Mouse (Mus musculus): ENCODE measurements around the gene Slit2. TPM values are rescaled to one million over a fixed set of nuclear protein-coding genes. Genes with fewer than 3 reads are reported as not detected.

The Slit2 gene
- 10 to 100 TPM; 38.9 to 45.8 TPM for total RNA-seq (2021)

GRCm38 (mm10) chr5:47982941-47983701, at the start of gene Slit2:
Slit2 (plus strand) TSS chr5:47983138.
- peak; percentile 49 to 60 for DNase-seq

DNA sequence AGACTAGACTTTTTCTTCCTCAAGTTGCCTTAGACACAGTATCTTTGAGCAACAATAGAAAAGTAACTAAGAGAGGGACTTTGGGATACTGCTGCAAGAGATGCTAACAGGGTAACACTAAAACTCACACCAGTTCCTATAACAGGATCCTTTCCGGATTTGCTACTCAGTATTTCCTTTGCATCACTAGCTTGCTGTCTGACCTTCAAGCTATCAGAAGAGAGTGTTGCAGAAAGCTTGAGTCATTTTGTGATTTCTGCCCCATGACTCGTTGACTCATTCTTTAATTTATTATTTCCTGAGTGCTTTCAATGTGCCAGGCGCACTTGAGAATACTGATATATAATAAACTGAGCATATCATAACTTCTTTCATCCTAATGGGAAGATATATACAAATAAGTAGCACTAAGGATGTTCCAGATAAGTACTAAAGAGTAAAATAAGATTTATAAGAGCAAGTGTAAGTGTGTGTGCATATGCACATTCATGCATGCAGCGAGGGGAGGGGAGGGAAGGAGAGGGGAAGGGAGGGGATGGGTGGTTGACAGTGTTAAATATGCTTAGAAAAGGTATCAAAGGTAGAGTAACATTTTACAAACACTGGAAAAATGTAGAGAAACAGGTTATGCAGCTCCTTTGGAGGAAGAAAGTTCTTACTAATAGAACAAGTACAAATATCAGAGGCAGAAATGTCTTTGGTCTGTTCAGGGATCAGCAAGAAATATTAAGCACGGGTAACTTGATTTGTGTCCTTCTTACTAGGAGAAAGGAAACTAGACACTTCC, 44.2 kb upstream of the Slit2 start:
- DNase-seq, result no peak

DNA sequence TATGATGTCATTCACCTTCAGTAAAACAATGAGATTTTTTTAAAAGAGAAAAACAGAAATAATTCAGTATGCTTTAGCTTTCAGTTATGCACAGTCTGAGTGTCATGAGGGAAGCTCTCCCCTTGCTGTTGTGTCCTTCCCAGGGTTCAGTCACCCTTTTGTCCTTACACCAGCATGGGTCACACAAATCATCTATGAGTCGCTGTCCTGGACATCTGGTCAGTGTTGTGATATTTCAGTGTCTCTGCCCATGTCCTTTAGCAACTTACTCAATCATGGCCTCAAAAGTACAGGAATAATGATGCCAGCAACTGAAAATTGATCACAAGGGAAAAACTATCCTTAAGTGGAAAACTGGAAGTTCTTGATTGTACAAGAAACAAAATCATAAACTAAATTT, 26.5 kb upstream of the Slit2 start:
- DNase-seq, result no peak

- no peak for DNase-seq
Measured at GRCm38 (mm10) chr5:47975795-47976194, 7.1 kb upstream of the Slit2 start.

- DNase-seq, result peak in 1 of 2 experiments; percentile 16
Measured at GRCm38 (mm10) chr5:47979371-47979770, 3.6 kb upstream of the Slit2 start.

DNA sequence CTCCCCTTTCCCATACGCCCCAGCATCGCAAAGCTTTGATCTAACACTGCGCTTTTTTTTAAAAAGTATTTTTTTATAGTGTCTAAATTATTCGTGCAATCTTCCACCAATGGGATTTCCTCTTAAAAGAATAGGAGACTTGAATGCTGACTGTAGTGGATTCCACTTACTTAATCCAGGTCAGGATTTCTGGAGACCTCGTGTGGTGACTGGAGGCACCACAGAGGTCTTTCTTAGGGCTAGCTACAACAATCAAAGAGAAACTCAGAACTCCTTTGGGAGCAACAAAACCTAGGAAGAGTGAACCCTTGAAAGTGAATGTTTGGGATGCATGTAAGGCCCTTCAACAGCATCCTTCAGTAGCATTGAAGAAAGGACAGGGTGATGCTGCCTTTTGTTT, 2.5 kb upstream of the Slit2 start:
- no peak for DNase-seq

DNA sequence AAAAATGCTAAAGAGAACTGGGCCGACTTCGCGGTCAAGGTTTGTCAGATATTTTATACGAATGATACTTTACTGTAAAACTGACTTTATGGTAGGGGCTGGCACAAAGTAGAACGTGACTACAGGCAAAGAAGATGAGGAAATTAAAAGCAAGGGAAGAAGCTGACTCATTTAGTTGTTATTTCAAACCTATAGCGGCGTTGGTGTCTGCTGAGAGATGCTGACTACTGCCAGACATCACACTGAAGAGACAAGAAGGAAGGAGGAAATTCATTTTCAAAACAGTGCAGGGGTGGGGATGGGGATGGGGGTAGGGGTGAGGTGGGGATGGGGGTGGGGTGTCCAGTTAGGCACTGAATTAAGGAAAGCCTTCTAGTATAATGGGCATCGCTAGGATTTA, 987 bp upstream of the Slit2 start:
- no peak for DNase-seq

DNA sequence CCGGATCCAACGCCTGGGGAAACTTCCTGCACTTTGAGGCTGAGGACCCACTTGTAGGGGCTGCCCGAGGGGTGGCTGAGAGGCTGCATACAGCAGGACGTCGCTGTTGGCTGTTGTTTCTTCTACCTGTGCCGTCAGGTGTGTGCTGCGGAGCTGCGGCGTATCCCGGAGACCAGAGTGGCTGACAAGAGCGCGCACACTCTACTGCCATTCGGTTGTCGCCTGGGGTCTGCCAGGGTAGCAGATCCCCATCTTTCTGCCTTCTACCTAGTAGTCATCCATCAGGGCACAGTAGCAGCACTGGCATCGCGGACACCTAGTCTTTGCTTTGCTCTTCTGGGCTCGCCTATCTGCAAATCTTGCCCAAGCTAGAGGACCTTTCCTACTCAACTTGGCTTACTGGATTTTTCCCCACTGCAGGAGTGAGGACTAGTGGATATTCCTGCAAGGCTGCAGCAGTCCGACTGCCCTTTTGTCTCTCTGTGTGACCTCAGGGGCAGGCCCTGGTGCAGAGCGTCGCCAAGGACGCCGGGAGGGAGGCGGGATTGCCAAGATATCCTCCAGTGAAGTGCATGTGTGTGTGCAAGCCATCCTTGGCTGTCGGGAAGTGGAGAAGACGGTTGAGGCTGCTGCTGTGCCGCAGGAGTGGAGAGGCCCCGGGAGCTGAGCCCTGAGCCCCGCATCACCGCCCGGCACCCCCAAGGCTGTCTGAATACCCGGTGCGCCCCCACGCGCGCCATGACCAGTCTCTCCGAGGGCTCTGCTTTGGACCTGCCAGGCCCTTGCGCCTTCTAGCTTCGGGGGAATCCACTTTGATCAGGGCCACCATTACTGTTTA, 1.0 kb downstream of the Slit2 start:
- DNase-seq, result peak; percentile 13 to 15

DNA sequence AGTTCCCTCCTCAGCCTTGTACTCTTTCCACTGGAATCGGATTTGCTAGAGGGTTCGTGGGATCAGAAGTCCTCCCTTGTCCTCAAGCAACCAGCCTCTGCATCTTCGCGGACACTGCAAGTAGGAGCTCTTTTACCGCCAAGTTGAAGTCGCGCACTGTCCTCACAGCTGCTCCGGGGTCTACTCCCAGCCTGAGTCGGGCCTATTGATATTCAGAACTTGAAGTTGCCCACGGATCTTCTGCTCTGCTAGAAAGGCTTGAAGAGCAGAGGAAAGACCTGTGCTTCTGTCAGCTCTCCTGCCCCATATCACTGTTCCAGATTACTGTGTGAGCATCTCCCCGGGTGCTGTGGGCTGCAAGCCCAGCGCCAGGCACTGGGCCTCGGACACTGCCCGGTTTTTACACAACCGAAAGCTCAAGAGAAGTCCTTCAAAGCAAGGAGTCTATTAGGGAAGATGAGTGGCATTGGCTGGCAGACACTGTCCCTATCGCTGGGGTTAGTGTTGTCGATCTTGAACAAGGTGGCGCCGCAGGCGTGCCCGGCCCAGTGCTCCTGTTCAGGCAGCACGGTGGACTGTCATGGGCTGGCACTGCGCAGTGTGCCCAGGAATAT, 1.8 kb downstream of the Slit2 start:
- peak; percentile 16 to 27 for DNase-seq

GRCm38 (mm10) chr5:47985198-47985631, 2.3 kb downstream of the Slit2 start:
- peak; percentile 9 to 11 for DNase-seq

GRCm38 (mm10) chr5:47985901-47986670, 3.1 kb downstream of the Slit2 start:
- peak; percentile 32 to 39 for DNase-seq

DNA sequence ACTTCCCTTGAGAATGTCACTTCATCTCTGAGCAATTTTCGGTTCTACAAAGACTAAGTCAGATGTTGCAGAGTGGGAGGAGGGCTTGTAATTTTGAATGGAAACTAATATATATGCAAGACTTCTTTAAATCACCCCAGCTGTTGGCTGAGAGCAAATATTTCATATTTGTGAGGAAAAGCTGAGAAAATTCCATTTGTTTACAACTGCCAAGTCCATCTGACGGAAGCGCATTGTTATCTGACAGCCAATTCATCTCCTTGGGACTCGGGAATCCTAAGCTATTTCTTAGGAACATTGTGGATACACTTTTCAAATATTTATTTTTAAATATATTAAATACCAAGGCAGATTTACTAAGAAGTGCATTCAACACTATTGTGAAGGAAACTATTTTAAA, 8.0 kb downstream of the Slit2 start:
- DNase-seq, result no peak

DNA sequence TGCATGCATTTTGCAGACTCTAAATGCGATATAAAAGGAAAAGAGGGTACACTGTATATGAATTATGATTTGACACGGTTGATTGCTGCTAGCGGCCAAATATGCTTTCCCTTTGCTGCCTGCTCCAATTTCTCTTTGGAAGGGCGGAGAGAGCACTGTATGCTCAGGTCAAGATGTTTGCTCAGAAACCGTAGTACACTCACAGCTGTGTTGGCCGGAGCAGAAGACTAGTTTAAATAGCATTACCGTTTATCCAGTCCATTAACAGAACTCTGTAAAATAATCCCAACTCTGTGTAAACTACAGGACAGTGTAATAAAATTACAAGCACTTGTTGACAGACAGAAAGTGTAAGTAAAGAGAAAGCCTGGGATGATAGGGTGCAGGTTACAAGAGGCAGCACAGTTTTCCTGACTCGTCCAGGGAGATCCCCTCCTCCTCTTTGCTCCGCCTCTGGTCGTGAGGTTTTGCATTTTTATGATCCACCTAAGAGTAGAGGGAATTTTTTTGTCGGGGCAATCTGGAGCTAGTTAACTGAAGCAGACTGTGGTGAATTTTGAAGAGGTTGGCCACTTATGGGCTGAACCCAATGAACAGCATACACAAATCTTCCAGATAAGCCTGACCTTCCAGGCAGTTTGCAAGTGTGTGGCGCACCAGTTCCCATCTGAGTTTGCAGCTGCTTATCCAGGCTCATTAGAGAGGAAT, 20.9 kb downstream of the Slit2 start:
- no peak for DNase-seq

DNA sequence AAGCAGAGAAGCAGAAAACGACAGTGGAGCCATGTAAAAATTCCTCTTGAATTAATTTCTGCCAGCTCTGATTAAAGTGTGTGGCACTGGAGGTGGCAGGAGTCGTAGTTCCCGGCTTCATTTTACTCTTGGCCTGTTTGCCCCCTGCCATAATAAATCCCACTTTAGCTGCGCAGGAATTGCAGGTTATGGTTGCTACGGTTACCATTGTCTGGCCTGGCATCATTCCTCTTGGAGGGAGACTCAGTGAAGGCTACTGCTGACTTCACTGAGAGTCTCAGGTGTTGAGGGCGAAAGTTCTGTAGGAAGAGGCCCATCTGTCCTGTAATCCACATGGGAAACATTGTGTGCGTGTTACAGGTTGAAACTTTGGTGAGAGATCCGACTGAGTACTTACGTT, 22.6 kb downstream of the Slit2 start:
- DNase-seq, result no peak

GRCm38 (mm10) chr5:48006059-48006458, 23.1 kb downstream of the Slit2 start:
- DNase-seq, result no peak

DNA sequence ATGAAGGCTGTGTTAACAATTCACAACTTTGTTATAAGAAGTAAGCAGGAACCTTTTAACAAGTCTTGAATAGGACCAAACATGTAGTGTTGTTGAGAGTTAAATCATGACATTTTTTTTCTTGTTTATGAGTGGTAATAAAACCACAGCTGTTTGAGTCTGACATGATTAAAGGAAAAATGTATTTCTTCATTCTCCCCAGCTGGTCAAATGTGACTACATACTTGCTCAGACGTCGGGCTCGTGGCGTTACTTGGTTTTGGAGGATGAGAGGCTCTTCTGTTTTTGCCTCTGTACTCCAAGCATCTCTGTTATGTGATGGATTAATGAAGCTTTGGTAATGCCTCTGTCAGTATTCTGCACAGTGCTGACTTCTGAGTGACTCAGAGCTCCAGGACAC, 40.5 kb downstream of the Slit2 start:
- no peak for DNase-seq

DNA sequence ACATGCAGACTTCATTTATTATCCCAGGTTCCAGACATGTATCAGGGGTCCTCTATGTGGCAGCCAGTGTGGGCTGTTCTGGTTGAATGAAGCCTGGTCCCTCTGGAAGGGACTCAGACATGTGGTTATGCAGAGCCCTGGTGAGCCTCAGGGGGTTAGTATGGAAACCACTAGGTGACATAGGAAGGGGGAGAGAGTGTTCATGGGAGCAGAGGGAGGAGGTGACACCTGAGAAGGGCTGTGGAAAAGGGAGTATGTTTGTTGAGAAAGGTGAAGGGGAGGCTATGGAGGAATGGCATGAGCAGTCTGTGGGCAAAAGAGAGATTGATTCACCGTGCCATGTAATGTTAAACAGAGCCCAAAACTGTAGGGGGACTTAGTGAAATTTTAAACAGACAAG, 51.9 kb downstream of the Slit2 start:
- DNase-seq, result no peak

GRCm38 (mm10) chr5:48038033-48038432, 55.1 kb downstream of the Slit2 start:
- peak in 1 of 2 experiments; percentile 27 for DNase-seq

DNA sequence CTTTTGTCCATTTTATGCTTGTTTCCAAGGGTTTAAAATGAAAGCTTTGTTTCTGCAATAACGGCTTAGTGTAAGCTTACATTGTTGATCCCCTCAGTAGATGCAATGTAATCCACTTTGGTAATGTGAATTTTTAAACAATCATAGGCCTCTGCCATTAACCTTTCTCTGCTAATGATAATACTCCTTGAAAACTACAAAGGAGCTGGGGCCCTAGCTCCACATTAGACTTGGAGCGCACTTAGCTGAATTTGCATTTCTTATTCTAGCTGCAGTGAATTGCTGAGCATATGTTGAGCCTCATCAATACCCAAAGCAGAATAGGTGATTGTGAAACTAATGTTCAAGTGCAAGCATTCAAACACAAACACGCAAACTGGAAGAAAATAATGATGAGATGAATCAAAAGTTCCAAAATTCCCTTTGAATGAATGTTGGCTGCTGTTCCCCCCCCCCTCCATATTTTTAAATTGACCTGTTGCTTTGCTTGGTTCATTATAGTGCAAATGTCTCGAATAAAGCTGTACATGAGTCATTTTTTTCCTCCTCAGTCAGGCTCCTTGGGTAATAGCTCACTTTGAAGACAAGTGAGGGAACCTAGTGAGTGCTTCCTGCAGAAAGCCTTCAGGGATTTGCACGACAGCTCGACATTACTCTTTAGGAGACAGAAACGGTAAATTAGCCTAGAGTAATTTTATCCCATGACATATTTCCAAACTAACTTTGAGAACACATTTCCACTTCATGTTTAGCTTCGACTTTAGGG, 66.2 kb downstream of the Slit2 start:
- DNase-seq, result no peak

Data from layer of hippocampus, postnatal 36 days (tissue).